Mouse (Mus musculus): ENCODE measurements around the gene Mrps10. TPM values are rescaled to one million over a fixed set of nuclear protein-coding genes. Genes with fewer than 3 reads are reported as not detected.

Gene Mrps10
- polyA plus RNA-seq, 1 experiment, result 97.9 TPM

DNA sequence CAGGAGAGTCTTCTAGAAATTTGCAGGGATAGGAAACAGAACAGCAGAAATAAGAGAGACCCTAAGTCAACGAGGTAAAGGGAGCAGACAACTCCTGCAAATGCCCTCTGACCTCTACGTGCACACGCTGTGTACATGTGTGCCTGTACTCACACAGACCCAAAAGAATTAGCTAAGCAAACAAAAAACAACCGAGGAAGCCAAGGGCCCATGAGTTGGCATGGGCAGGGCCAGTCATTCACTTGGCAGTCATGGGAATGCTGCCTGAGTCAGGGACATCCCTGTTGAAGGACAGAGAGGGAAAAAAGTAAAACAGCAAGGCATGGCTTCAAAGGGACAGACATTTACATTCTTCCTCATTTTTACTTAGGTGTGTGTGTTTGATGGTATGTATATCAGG is 14.6 kb downstream of the Mrps10 start:
- Histone ChIP-seq H3K4me3 (no peak overlapping the region), H3K27me3 (ENCODE audit: control insufficient read depth, insufficient read depth, insufficient read length) (no peaks in the 10 kb centered on the region), H3K79me2 (ENCODE audit: control insufficient read depth, insufficient read depth) (no peaks in the 10 kb centered on the region), H3K36me3 (ENCODE audit: control insufficient read depth, insufficient read depth) (peaks cover 17% of the 10 kb centered on the region), H3ac (ENCODE audit: control insufficient read depth, insufficient read length) (no peak overlapping the region), H3K4me2 (ENCODE audit: low read depth) (no peak overlapping the region)
- TF ChIP-seq CEBPB (IDR thresholded peaks at IDR 0.05; ENCODE audit: insufficient read depth, poor library complexity, severe bottlenecking) (no peak), MAX (IDR thresholded peaks at IDR 0.05; ENCODE audit: low read depth) (no peak), POLR2AphosphoS2 (IDR thresholded peaks at IDR 0.05; ENCODE audit: insufficient read length, low read depth) (no peak), TCF12 (IDR thresholded peaks at IDR 0.05; ENCODE audit: insufficient read depth, poor library complexity, severe bottlenecking) (no peak), MYOD1 (IDR thresholded peaks at IDR 0.05; ENCODE audit: control insufficient read depth in 1 of 3, insufficient read length in 2 of 3, low read depth in 2 of 3) (no peak), SRF (IDR thresholded peaks at IDR 0.05; ENCODE audit: control insufficient read depth, insufficient read length, low read depth) (no peak), E2F4 (IDR thresholded peaks at IDR 0.05; ENCODE audit: insufficient read depth) (no peak), USF1 (IDR thresholded peaks at IDR 0.05; ENCODE audit: low read depth) (no peak), REST (IDR thresholded peaks at IDR 0.05; ENCODE audit: insufficient read depth, insufficient read length) (no peak), POLR2A (IDR thresholded peaks at IDR 0.05; ENCODE audit: insufficient read length, low read depth) (no peak), MYOG (IDR thresholded peaks at IDR 0.05; ENCODE audit: control insufficient read depth in 1 of 3, insufficient read depth in 1 of 3, insufficient read length in 2 of 3, low read depth in 2 of 3) (no peak), TCF3 (IDR thresholded peaks at IDR 0.05; ENCODE audit: insufficient read length, low read depth) (no peak)

DNA sequence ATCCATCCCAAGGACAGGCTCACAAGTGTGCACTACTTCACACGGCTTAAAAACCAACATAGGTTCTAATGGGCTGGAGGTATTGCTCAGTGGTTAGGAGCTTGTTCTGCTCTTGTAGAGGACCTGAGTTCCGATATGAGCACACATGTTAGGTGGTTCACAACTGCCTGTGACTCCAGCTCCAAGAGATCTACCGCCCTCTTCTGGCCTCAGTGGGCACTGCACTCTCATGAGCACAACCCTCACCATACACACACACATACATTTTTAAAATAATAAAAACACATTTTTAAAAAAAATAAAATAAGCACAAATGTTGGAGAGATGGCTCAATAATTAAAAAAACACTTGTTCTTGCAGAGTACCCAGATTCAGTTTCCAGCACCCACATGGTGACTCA is 15.4 kb downstream of the Mrps10 start:
- Histone ChIP-seq H3K4me3 (no peak overlapping the region), H3ac (ENCODE audit: control insufficient read depth, insufficient read length) (no peak overlapping the region)
- TF ChIP-seq POLR2A (IDR thresholded peaks at IDR 0.05; ENCODE audit: insufficient read length, low read depth) (no peak), USF1 (IDR thresholded peaks at IDR 0.05; ENCODE audit: low read depth) (no peak), TCF3 (IDR thresholded peaks at IDR 0.05; ENCODE audit: insufficient read length, low read depth) (no peak), E2F4 (IDR thresholded peaks at IDR 0.05; ENCODE audit: insufficient read depth) (no peak), CEBPB (IDR thresholded peaks at IDR 0.05; ENCODE audit: insufficient read depth, poor library complexity, severe bottlenecking) (no peak), POLR2AphosphoS2 (IDR thresholded peaks at IDR 0.05; ENCODE audit: insufficient read length, low read depth) (no peak), MYOG (IDR thresholded peaks at IDR 0.05; ENCODE audit: control insufficient read depth in 1 of 3, insufficient read depth in 1 of 3, insufficient read length in 2 of 3, low read depth in 2 of 3) (no peak), REST (IDR thresholded peaks at IDR 0.05; ENCODE audit: insufficient read depth, insufficient read length) (no peak), TCF12 (IDR thresholded peaks at IDR 0.05; ENCODE audit: insufficient read depth, poor library complexity, severe bottlenecking) (no peak), MAX (IDR thresholded peaks at IDR 0.05; ENCODE audit: low read depth) (no peak), MYOD1 (IDR thresholded peaks at IDR 0.05; ENCODE audit: control insufficient read depth in 1 of 3, insufficient read length in 2 of 3, low read depth in 2 of 3) (no peak)

DNA sequence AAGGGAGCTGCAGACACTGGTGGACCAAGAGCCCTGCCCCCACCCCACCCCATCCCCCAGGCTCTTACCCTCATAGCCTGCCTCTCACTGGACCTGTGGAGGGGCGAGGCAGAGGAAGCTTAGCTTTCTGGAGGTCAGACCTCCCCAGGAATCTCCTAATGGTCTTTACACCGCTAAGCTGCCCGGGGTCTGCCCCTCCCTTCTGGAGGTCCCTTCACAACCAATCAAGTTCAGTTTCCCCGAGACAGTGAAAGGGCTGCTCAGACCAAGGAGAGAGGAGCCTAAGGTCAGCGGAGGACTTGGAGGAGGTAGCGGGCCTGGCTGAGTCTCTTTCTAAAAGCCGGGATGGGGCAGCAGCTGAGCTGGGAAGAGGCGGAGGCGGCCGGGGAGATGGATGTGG is 16.5 kb downstream of the Mrps10 start, which contains the start of gene Guca1b:
Gene Guca1b (plus strand): TSS at position 249 of the 400 bp plus-strand sequence.
- no peak within 1 kb of the TSS for H3K4me2 ChIP-seq (ENCODE audit: low read depth)
- H3ac ChIP-seq (ENCODE audit: control insufficient read depth, insufficient read length), result no peak within 1 kb of the TSS
- no peaks in the 10 kb centered on the region for H3K27me3 ChIP-seq (ENCODE audit: control insufficient read depth, insufficient read depth, insufficient read length)
- no peak within 1 kb of the TSS for H3K4me3 ChIP-seq
- no peaks in the 10 kb centered on the region for H3K79me2 ChIP-seq (ENCODE audit: control insufficient read depth, insufficient read depth)
- H3K36me3 ChIP-seq (ENCODE audit: control insufficient read depth, insufficient read depth), result peaks cover 6% of the 10 kb centered on the region
- TF ChIP-seq MYOG (IDR thresholded peaks at IDR 0.05; ENCODE audit: control insufficient read depth in 1 of 3, insufficient read depth in 1 of 3, insufficient read length in 2 of 3, low read depth in 2 of 3) (no peak), MAX (IDR thresholded peaks at IDR 0.05; ENCODE audit: low read depth) (no peak), REST (IDR thresholded peaks at IDR 0.05; ENCODE audit: insufficient read depth, insufficient read length) (no peak), CEBPB (IDR thresholded peaks at IDR 0.05; ENCODE audit: insufficient read depth, poor library complexity, severe bottlenecking) (no peak), MYOD1 (IDR thresholded peaks at IDR 0.05; ENCODE audit: control insufficient read depth in 1 of 3, insufficient read length in 2 of 3, low read depth in 2 of 3) (no peak), TCF3 (IDR thresholded peaks at IDR 0.05; ENCODE audit: insufficient read length, low read depth) (no peak), USF1 (IDR thresholded peaks at IDR 0.05; ENCODE audit: low read depth) (no peak), POLR2A (IDR thresholded peaks at IDR 0.05; ENCODE audit: insufficient read length, low read depth) (no peak), POLR2AphosphoS2 (IDR thresholded peaks at IDR 0.05; ENCODE audit: insufficient read length, low read depth) (no peak), TCF12 (IDR thresholded peaks at IDR 0.05; ENCODE audit: insufficient read depth, poor library complexity, severe bottlenecking) (no peak), E2F4 (IDR thresholded peaks at IDR 0.05; ENCODE audit: insufficient read depth) (no peak), SRF (IDR thresholded peaks at IDR 0.05; ENCODE audit: control insufficient read depth, insufficient read length, low read depth) (no peak)

More for the DNA sequence above, 15.4 kb downstream of the Mrps10 start:
- Histone ChIP-seq H3K4me2 (ENCODE audit: low read depth) (no peak overlapping the region), H3K79me2 (ENCODE audit: control insufficient read depth, insufficient read depth) (no peaks in the 10 kb centered on the region), H3K27me3 (ENCODE audit: control insufficient read depth, insufficient read depth, insufficient read length) (no peaks in the 10 kb centered on the region), H3K36me3 (ENCODE audit: control insufficient read depth, insufficient read depth) (peaks cover 15% of the 10 kb centered on the region)

DNA sequence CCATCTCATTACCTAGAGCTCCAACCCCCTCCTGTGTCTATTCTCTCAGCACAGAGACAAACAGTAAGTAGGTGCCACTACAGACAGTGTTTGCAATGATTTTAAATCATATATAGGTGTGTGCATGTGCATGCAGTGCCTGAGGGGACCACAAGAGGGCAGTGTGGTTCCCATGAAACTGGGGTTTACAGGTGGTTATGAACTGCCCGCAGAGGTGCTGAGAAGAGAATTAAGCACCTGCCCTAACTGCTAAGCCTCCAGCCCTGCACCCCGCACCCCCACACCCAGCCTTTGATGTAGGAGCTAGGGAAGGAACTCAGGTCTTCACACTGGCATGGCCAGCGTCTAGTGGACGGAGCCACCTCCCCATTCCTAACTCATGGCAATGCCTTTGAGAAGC is 18.0 kb downstream of the Mrps10 start:
- TF ChIP-seq MAX (IDR thresholded peaks at IDR 0.05; ENCODE audit: low read depth), result no peak
- TF ChIP-seq SRF (IDR thresholded peaks at IDR 0.05; ENCODE audit: control insufficient read depth, insufficient read length, low read depth), result no peak
- TF ChIP-seq REST (IDR thresholded peaks at IDR 0.05; ENCODE audit: insufficient read depth, insufficient read length), result no peak
- TF ChIP-seq POLR2AphosphoS2 (IDR thresholded peaks at IDR 0.05; ENCODE audit: insufficient read length, low read depth), result no peak
- TF ChIP-seq TCF12 (IDR thresholded peaks at IDR 0.05; ENCODE audit: insufficient read depth, poor library complexity, severe bottlenecking), result no peak
- TF ChIP-seq CEBPB (IDR thresholded peaks at IDR 0.05; ENCODE audit: insufficient read depth, poor library complexity, severe bottlenecking), result no peak
- TF ChIP-seq USF1 (IDR thresholded peaks at IDR 0.05; ENCODE audit: low read depth), result no peak
- TF ChIP-seq MYOD1 (IDR thresholded peaks at IDR 0.05; ENCODE audit: control insufficient read depth in 1 of 3, insufficient read length in 2 of 3, low read depth in 2 of 3), result no peak
- TF ChIP-seq POLR2A (IDR thresholded peaks at IDR 0.05; ENCODE audit: insufficient read length, low read depth), result no peak
- no peak for TF ChIP-seq MYOG (IDR thresholded peaks at IDR 0.05; ENCODE audit: control insufficient read depth in 1 of 3, insufficient read depth in 1 of 3, insufficient read length in 2 of 3, low read depth in 2 of 3)
- no peak for TF ChIP-seq TCF3 (IDR thresholded peaks at IDR 0.05; ENCODE audit: insufficient read length, low read depth)
- TF ChIP-seq E2F4 (IDR thresholded peaks at IDR 0.05; ENCODE audit: insufficient read depth), result no peak
- H3K79me2 ChIP-seq (ENCODE audit: control insufficient read depth, insufficient read depth), result no peaks in the 10 kb centered on the region
- no peaks in the 10 kb centered on the region for H3K36me3 ChIP-seq (ENCODE audit: control insufficient read depth, insufficient read depth)
- H3ac ChIP-seq (ENCODE audit: control insufficient read depth, insufficient read length), result no peak overlapping the region
- H3K4me3 ChIP-seq, result no peak overlapping the region
- H3K27me3 ChIP-seq (ENCODE audit: control insufficient read depth, insufficient read depth, insufficient read length), result no peaks in the 10 kb centered on the region
- H3K4me2 ChIP-seq (ENCODE audit: low read depth), result no peak overlapping the region
